Mouse (Mus musculus): ENCODE results near the gene Palm3.

Gene Palm3

DNA sequence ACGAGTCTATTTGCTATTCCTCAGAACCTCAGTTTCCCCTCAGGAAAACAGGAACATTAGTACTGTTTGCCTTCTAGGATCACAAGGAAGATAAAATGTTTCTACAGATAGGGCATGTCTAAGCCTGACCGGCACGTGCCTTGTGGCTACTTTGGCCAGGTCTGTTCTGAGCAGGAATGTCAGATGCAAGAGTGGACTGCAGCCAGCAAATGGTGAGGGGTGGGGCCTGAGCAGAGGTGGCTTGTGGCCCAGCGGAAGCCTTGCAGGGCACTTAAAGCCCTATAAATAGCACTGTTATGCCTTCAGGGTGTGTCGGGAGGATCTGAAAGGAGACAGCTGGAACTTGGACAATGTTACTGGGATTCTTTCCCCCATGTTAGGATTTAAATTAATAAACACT is 1.8 kb downstream of the Palm3 start:
- no peak for DNase-seq (ENCODE audit: low read depth, low spot score)

DNA sequence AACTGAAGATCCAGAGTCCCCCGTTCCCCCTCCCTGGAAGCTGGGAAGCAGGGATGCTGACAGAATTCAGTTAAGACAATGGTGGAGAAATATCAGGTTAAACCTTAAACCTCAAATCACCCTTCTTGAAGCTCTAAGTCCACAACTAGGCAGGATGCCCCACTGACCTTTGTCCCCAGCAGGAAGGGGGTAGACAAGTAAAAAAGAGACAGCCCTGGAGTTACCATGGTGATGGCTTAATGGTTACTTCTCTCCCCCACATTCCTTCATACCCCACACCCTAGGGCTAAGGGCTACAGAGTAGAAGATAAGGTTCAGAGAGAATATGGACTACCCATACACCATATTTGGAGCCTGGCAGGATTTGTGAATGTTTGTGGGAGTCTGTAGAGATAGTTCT is 2.4 kb downstream of the Palm3 start:
- no peak for DNase-seq (ENCODE audit: low read depth, low spot score)

GRCm38 (mm10) chr8:84024171-84024570 is 2.9 kb downstream of the Palm3 start:
- DNase-seq (ENCODE audit: low read depth, low spot score), result peak; percentile 55

- peak; percentile 73 for DNase-seq (ENCODE audit: low read depth, low spot score)
These were observed 4.6 kb downstream of the Palm3 start for GRCm38 (mm10) chr8:84025863-84026262.

- DNase-seq (ENCODE audit: low read depth, low spot score), result peak; percentile 35
These were observed 6.2 kb downstream of the Palm3 start for GRCm38 (mm10) chr8:84027449-84027848.

DNA sequence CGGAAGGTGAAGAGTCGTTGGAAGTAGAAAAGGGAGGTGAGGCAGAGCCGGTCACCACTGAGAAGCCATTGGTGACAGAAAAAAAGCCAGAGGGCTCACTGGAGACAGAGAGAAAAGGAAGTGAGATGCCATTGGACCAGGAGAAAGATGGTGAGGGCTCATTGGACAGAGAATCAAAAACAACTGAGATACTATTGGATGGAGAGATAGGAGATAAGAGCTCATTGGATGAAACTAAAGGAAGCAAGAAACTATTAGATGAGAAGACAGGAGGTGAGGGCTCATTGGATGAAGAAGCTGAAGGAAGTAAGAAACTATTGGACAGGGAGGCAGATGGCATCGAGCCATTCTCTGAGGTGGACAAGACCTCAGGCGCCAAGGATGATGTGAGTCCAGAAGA is 8.0 kb downstream of the Palm3 start:
- DNase-seq (ENCODE audit: low read depth, low spot score), result no peak

GRCm38 (mm10) chr8:84032777-84033176 is 11.5 kb downstream of the Palm3 start:
- DNase-seq (ENCODE audit: low read depth, low spot score), result no peak

DNA sequence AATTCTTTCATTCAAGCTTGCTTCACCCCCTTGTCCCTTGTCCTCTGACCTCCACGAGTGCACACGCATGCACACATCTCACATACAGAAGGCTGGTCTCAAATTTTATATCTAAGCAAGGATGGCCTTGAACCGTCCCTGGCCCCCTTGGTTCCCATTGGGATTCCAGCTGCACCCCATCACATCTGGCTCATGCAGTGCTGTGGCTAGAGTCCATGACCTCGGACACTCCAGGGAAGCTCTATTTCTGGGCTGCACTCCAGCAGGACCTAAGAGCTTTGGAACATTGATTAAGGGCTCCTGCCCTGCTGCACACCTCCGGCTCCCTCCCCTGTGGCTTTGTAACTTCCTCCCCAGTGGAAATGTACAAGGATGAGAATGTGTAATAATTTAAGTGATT is 16.7 kb downstream of the Palm3 start:
- no peak for DNase-seq (ENCODE audit: low read depth, low spot score)

- DNase-seq (ENCODE audit: low read depth, low spot score), result peak; percentile 81
These were observed 17.8 kb downstream of the Palm3 start for GRCm38 (mm10) chr8:84039050-84039449.

GRCm38 (mm10) chr8:84042066-84042947 is 21.0 kb downstream of the Palm3 start, which contains the start of gene Il27ra:
Gene Il27ra (minus strand): TSS chr8:84042589.
- DNase-seq (ENCODE audit: low read depth, low spot score), result peak; percentile 91

DNA sequence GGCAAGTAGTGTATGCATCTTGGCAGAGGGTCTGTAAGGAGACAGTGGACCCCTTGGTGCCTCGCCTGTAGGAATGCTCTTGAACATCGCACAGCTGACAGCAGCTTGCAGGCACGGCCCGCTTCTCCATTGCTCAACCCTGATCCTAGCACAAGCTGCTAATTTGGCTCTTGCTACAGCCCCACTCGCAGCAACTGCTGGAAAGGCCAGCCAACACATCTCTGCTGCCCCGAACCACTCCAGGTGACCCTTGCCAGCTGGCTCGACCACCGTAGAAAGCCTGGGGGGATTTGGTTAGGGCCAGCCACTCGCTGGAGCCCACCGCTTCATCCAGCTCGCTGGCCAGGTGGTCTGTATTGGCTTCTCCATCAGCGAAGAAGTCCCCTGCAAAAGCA is 21.7 kb downstream of the Palm3 start:
- DNase-seq (ENCODE audit: low read depth, low spot score), result no peak

DNA sequence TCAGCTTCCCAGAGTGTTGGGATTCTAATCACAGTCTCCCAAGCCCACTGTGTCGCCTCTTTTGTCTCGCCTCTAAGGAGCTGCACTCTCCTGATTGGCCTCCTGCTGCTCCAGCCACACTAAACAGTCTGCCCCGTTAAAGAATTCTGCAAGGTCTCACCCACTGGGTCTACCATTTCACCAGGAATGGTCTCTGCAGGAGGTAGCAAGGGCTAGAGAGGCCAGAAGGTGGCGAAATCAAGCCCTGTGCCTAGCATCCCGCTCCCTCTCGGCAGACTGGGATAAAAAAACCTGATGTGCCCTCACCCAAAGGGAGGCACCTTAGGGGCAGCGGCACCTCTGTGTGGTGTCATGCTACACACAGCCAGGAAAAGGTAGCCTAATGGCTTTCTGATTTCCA is 22.8 kb downstream of the Palm3 start:
- DNase-seq (ENCODE audit: low read depth, low spot score), result no peak

- DNase-seq (ENCODE audit: low read depth, low spot score), result no peak
These were observed 23.6 kb downstream of the Palm3 start, which contains the start of gene Rln3 for GRCm38 (mm10) chr8:84044900-84045299. Gene Rln3 (minus strand): TSS chr8:84045000.

DNA sequence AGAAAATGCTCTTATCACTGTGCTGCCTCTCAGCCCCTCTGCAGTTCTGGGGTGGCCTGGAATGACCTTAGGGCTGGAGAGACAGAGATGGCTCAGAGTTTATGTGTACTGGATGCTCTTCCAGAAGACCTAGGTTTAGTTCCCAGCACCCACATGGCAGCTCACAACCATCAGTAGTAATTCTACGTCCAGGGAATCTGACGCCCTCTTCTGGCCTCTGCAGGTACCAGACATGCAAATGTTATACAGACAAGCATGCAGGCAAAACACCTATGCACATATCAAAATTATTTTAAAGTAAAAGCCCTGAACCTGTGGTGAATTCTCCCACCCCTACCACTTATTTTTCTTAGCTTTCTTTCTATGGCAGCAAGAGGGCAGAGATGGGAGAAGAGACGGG is 25.2 kb downstream of the Palm3 start:
- DNase-seq (ENCODE audit: low read depth, low spot score), result no peak

DNA sequence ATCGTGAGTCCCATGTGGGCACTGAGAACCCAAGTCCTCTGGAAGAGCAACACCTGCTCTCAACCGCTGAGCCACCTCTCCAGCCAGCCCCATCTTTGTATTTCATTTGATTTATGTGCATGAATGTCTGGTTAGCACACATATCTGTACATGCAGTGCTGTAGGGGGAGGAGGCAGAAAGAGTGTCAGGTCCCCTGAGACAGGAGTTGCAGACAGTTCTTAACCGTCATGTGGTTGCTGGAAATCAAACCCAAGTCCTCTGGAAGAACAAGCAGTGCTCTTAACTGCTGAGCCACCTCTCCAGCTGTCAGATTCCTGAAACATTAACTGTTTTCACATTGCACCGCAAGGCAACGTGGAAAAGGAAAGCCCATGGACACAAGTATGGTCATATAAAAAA is 26.9 kb downstream of the Palm3 start:
- DNase-seq (ENCODE audit: low read depth, low spot score), result no peak

DNA sequence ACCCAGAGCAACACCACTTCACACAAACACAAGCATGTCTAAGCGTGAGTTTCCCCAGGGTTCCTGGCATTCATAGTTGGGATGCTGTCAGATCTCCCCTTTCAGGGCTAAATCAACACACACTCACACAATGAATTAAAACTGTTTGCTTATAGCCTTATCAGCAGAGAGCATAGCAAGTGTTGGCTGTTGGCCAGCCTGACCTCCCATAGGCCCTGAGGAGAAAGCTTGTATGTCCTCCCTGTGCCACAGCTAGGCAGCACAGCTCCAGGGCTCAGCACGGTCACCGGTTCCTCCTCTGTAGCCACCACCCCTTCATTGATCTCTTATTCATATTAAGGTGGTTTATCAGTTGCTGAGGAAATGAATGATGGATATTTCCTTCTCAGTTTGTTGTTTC is 31.5 kb downstream of the Palm3 start:
- DNase-seq (ENCODE audit: low read depth, low spot score), result no peak

- no peak for DNase-seq (ENCODE audit: low read depth, low spot score)
These were observed 32.0 kb downstream of the Palm3 start for GRCm38 (mm10) chr8:84053229-84053628.

- no peak for DNase-seq (ENCODE audit: low read depth, low spot score)
These were observed 36.6 kb downstream of the Palm3 start for GRCm38 (mm10) chr8:84057827-84058226.

GRCm38 (mm10) chr8:84059226-84059625 is 38.0 kb downstream of the Palm3 start:
- DNase-seq (ENCODE audit: low read depth, low spot score), result no peak

DNA sequence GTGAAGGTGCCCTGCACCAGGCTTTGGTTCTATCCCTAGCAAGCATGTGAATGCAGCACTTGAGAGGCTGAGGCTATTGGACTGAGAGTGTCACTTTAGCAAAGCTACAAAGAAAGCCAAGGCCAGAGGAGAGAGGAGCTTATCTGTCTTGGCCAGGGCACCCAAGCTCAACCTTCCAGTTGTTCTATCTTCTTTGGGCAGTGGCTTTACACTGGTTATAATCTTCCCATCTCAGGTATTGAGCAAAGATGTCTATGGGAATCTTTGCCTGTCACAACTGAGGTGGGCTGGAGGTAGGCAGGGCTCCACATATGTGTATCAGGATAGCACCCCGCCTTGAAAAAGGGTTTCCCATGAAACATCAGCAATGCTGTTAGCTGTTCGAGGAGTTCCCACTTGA is 39.0 kb downstream of the Palm3 start:
- DNase-seq (ENCODE audit: low read depth, low spot score), result no peak

GRCm38 (mm10) chr8:84063861-84064610 is 42.8 kb downstream of the Palm3 start:
- DNase-seq (ENCODE audit: low read depth, low spot score), result peak; percentile 85

GRCm38 (mm10) chr8:84065037-84065436 is 43.8 kb downstream of the Palm3 start, which contains the start of gene Gm10643:
Gene Gm10643 (minus strand): TSS chr8:84065137.
- DNase-seq (ENCODE audit: low read depth, low spot score), result no peak
